Mouse (Mus musculus) ES-Bruce4 (cell line): ENCODE results near the gene Slc6a1. TPM values are rescaled to one million over a fixed set of nuclear protein-coding genes. Genes with fewer than 3 reads are reported as not detected.

Experiments used
- H3K27ac ChIP-seq: 2 replicates; pipeline ENCODE4 v1.5.1; 2012; ENCODE audit warnings: low read length, inconsistent platforms; ENCODE audit not compliant: insufficient read depth
- H3K27me3 ChIP-seq: 2 replicates; pipeline ENCODE4 v1.6.1; 2012; ENCODE audit warnings: mild to moderate bottlenecking, low read length, inconsistent platforms; ENCODE audit not compliant: control insufficient read depth, poor library complexity, insufficient read depth, severe bottlenecking
- H3K36me3 ChIP-seq: 2 replicates; pipeline ENCODE4 v1.6.1; 2012; ENCODE audit warnings: inconsistent platforms, mild to moderate bottlenecking, low read length, moderate library complexity; ENCODE audit not compliant: control insufficient read depth, poor library complexity, insufficient read depth, severe bottlenecking
- H3K4me1 ChIP-seq: one replicate; pipeline ENCODE4 v1.8.1; 2011; ENCODE audit warnings: low read length; ENCODE audit not compliant: control insufficient read depth, insufficient read depth
- H3K4me3 ChIP-seq: 2 replicates; pipeline ENCODE4 v1.5.1; 2011; ENCODE audit warnings: low read depth, mild to moderate bottlenecking, low read length
- H3K9ac ChIP-seq: 2 replicates; pipeline ENCODE4 v1.6.1; 2012; ENCODE audit warnings: low read depth, mild to moderate bottlenecking, inconsistent platforms; ENCODE audit not compliant: poor library complexity, severe bottlenecking
- H3K9me3 ChIP-seq: replicated peaks from 2 replicates; pipeline ENCODE4 v1.6.1; 2012; ENCODE audit warnings: mild to moderate bottlenecking, low read length, inconsistent platforms; ENCODE audit not compliant: control insufficient read depth, poor library complexity, insufficient read depth, severe bottlenecking
- CTCF ChIP-seq: IDR thresholded peaks from one replicate; pipeline ENCODE4 v1.8.1; 2011; ENCODE audit warnings: low read depth, low read length
- EP300 ChIP-seq: IDR thresholded peaks from 2 replicates; pipeline ENCODE4 v1.6.1; 2011; ENCODE audit warnings: low read depth, low read length; ENCODE audit not compliant: insufficient read depth
- POLR2A ChIP-seq: IDR thresholded peaks from one replicate; pipeline ENCODE4 v1.8.1; 2011; ENCODE audit warnings: low read length; ENCODE audit not compliant: insufficient read depth
- polyA plus RNA-seq: library from polyadenylated mRNA; stranded (reverse); fragments of >200 nt; gene quantifications from 2 replicates; pipeline ENCODE4 v1.2.4, GENCODE M21; 2011; ENCODE audit warnings: low read depth; ENCODE audit not compliant: missing spikeins, insufficient read depth, insufficient read length

Gene Slc6a1
- polyA plus RNA-seq, 1 experiment: 0.27 TPM

- no peak overlapping the region for H3K4me3 ChIP-seq
- H3K4me1 ChIP-seq: no peaks in the 10 kb centered on the region
- no peak overlapping the region for H3K9ac ChIP-seq
- no peak overlapping the region for H3K27ac ChIP-seq
- H3K9me3 ChIP-seq: no peaks in the 10 kb centered on the region
- no peaks in the 10 kb centered on the region for H3K36me3 ChIP-seq
- H3K27me3 ChIP-seq: no peaks in the 10 kb centered on the region
- TF ChIP-seq POLR2A (no peak), CTCF (no peak), EP300 (no peak)
Measured at GRCm38 (mm10) chr6:114293511-114293910, 11.1 kb downstream of the Slc6a1 start.

- Histone ChIP-seq H3K36me3 (no peaks in the 10 kb centered on the region), H3K9me3 (no peaks in the 10 kb centered on the region), H3K27me3 (no peaks in the 10 kb centered on the region), H3K9ac (no peak overlapping the region), H3K4me3 (no peak overlapping the region), H3K27ac (no peak overlapping the region), H3K4me1 (no peaks in the 10 kb centered on the region)
- no peak for TF ChIP-seq CTCF
- TF ChIP-seq POLR2A: no peak
- TF ChIP-seq EP300: no peak
Measured at GRCm38 (mm10) chr6:114295086-114295485, 12.7 kb downstream of the Slc6a1 start.

- Histone ChIP-seq H3K9ac (no peak overlapping the region), H3K27me3 (no peaks in the 10 kb centered on the region), H3K4me3 (no peak overlapping the region), H3K4me1 (no peaks in the 10 kb centered on the region), H3K36me3 (no peaks in the 10 kb centered on the region), H3K9me3 (no peaks in the 10 kb centered on the region), H3K27ac (no peak overlapping the region)
- TF ChIP-seq POLR2A (no peak), EP300 (no peak), CTCF (no peak)
Measured at GRCm38 (mm10) chr6:114297260-114298002, 15.0 kb downstream of the Slc6a1 start.

- no peak for TF ChIP-seq EP300
- no peak overlapping the region for H3K27ac ChIP-seq
- H3K4me3 ChIP-seq: no peak overlapping the region
- H3K4me1 ChIP-seq: no peaks in the 10 kb centered on the region
- H3K9me3 ChIP-seq: no peaks in the 10 kb centered on the region
- H3K36me3 ChIP-seq: no peaks in the 10 kb centered on the region
- H3K9ac ChIP-seq: no peak overlapping the region
- H3K27me3 ChIP-seq: no peaks in the 10 kb centered on the region
Measured at GRCm38 (mm10) chr6:114299699-114300098, 17.3 kb downstream of the Slc6a1 start.

- H3K4me1 ChIP-seq: no peaks in the 10 kb centered on the region
- H3K27me3 ChIP-seq: no peaks in the 10 kb centered on the region
- no peak overlapping the region for H3K27ac ChIP-seq
- H3K9ac ChIP-seq: no peak overlapping the region
- H3K4me3 ChIP-seq: no peak overlapping the region
- TF ChIP-seq CTCF: no peak
- no peak for TF ChIP-seq POLR2A
- no peak for TF ChIP-seq EP300
- H3K36me3 ChIP-seq: no peaks in the 10 kb centered on the region
- no peaks in the 10 kb centered on the region for H3K9me3 ChIP-seq
Measured at GRCm38 (mm10) chr6:114300737-114301136, 18.3 kb downstream of the Slc6a1 start.

- no peak overlapping the region for H3K4me3 ChIP-seq
- no peak overlapping the region for H3K9ac ChIP-seq
- TF ChIP-seq POLR2A (no peak), CTCF (no peak), EP300 (no peak)
Measured at GRCm38 (mm10) chr6:114304668-114305067, 22.2 kb downstream of the Slc6a1 start.

More at GRCm38 (mm10) chr6:114304668-114305067, 22.2 kb downstream of the Slc6a1 start:
- Histone ChIP-seq H3K27me3 (no peaks in the 10 kb centered on the region), H3K27ac (no peak overlapping the region), H3K36me3 (no peaks in the 10 kb centered on the region), H3K9me3 (no peaks in the 10 kb centered on the region), H3K4me1 (no peaks in the 10 kb centered on the region)
